Mouse (Mus musculus) lung, postnatal 0 days (tissue): Measurements from ENCODE around the gene Wasf2.
A peak's percentile ranks its signal among the peaks of the same experiment; 100 is the strongest.

Source experiments
- CTCF ChIP-seq: IDR thresholded peaks from 2 replicates; pipeline ENCODE4 v1.5.1; 2016; ENCODE audit warnings: antibody characterized with exemption, mild to moderate bottlenecking
- EP300 ChIP-seq: IDR thresholded peaks from 2 replicates; pipeline ENCODE4 v1.6.1; 2016; ENCODE audit warnings: antibody characterized with exemption, mild to moderate bottlenecking, control low read depth

DNA sequence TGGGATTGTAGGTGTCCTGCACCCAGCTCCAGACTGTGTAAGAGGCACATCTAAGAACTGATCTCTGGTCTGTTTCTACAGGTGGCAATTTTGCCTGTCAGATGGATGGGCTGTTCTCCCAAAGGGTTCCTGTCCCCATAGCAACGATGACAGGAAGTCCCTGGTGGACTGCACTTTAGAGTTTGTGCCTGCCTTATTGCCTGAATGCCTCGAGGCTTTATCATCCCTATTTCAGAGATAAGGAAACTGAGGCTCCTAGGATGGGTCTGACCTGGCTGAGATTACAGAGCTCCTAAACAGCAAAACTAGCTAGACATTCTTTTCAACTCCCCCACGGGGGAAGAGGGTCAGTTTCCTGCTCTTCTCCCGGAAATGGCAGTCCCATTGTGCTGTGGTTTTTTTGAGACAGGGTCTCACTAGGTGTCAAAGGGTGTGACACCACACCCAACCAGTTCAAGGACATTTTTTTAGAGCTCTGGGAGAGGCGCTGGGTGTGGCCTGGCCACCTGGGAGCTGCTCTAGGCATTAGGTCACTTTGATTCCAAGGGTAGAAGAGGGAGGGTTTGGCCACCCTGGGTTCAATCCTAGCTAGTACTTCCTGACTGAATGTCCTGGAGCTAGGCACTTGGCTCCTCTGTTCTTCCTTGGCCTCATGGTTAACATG lies 8.2 kb upstream of the Wasf2 start:
- TF ChIP-seq CTCF (no peak), EP300 (peak; percentile 47; the same call in 1 of the 2 replicates)
